Mouse (Mus musculus) stomach, postnatal 0 days (tissue): ENCODE results near the gene Nodal. TPM values are rescaled to one million over a fixed set of nuclear protein-coding genes. Genes with fewer than 3 reads are reported as not detected.

ENCODE experiments used
- ATAC-seq: fragments of 200-750 bp; cut with Nextera tagmentation; 2 replicates; pipeline ENCODE4 v1.8.0; 2017; ENCODE audit not compliant: low FRiP score, low TSS enrichment
- DNase-seq: peaks from one replicate; pipeline ENCODE4 v3.0.0-alpha.2; 2016; ENCODE audit warnings: low spot score
- H3K27ac ChIP-seq: fragments of 300-500 bp; sonication (generic); replicated peaks from 2 replicates; pipeline ENCODE4 v1.5.1; 2014; ENCODE audit warnings: mild to moderate bottlenecking, control low read depth
- H3K27me3 ChIP-seq: fragments of 300-500 bp; sonication (generic); 2 replicates; pipeline ENCODE4 v1.6.1; 2014; ENCODE audit warnings: low read length; ENCODE audit not compliant: control insufficient read depth, insufficient read depth
- H3K36me3 ChIP-seq: fragments of 300-500 bp; sonication (generic); 2 replicates; pipeline ENCODE4 v1.6.1; 2014; ENCODE audit warnings: low read length, mixed read lengths; ENCODE audit not compliant: control insufficient read depth, insufficient read depth
- H3K4me1 ChIP-seq: fragments of 300-500 bp; sonication (generic); replicated peaks from 2 replicates; pipeline ENCODE4 v1.6.1; 2014; ENCODE audit warnings: antibody characterized with exemption; ENCODE audit not compliant: control insufficient read depth, insufficient read depth
- H3K4me2 ChIP-seq: fragments of 300-500 bp; sonication (generic); replicated peaks from 2 replicates; pipeline ENCODE4 v1.6.1; 2014; ENCODE audit warnings: low read depth, mild to moderate bottlenecking, control low read depth, moderate library complexity
- H3K4me3 ChIP-seq: fragments of 300-500 bp; sonication (generic); 2 replicates; pipeline ENCODE4 v1.5.1; 2014; ENCODE audit warnings: low read depth, low read length, control low read depth
- H3K9ac ChIP-seq: fragments of 300-500 bp; sonication (generic); 2 replicates; pipeline ENCODE4 v1.6.1; 2014; ENCODE audit warnings: mild to moderate bottlenecking, low read length, control low read depth, mixed read lengths
- H3K9me3 ChIP-seq: fragments of 300-500 bp; sonication (generic); 2 replicates; pipeline ENCODE4 v1.6.1; 2016; ENCODE audit warnings: low read length; ENCODE audit not compliant: control insufficient read depth
- CTCF ChIP-seq: IDR thresholded peaks from 2 replicates; pipeline ENCODE4 v1.5.1; 2016; ENCODE audit warnings: antibody characterized with exemption, low read depth, mild to moderate bottlenecking, moderate library complexity
- EP300 ChIP-seq: optimal IDR thresholded peaks from 2 replicates; pipeline ENCODE3; 2016; ENCODE audit warnings: antibody characterized with exemption
- WGBS: fragments of 180-500 bp; shearing (Covaris S2); extraction: QIAGEN DNeasy Blood & Tissue Kit; methylation state at CpG from one replicate; pipeline ENCODE4 v1.1.7; 2014; 5-methylcytosine and 5-hydroxymethylcytosine counted together
- polyA plus RNA-seq: library from polyadenylated mRNA; unstranded; fragments of >200 nt; fragmentation: Nextera tagmentation; extraction: Ambion mirVana; gene quantifications from 2 replicates; pipeline ENCODE4 v1.2.1, GENCODE M21; 2015

Nodal gene
- polyA plus RNA-seq, 1 experiment from 2014 or later, result not detected

DNA sequence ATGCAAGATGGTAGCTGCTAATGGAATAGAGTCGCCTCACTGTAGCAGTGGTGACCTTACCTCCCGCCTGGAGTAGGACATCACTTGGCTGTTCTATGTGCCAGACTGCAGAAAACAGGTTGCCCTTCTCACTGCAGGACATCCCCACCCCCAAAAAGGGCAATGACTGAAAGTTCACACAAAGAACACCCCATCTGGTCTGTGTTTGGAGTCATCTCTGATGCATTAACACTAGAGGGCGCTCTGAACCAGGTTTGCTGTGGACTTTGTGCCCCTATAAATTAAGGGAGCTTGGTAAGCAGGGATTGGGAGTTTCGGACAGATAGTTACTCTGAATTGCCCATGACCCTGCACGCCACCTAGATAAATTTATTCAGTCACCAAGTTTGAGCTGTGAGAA is 49.1 kb downstream of the Nodal start:
- 34% methylated on average over 5 of the region's 5 CpGs for WGBS
- TF ChIP-seq CTCF (peak; percentile 85), EP300 (no peak)
- H3K9me3 ChIP-seq, result no peaks in the 10 kb centered on the region
- H3K4me1 ChIP-seq, result no peaks in the 10 kb centered on the region
- no peaks in the 10 kb centered on the region for H3K27me3 ChIP-seq
- ATAC-seq (no peak), DNase-seq (peak; percentile 31)
- H3K4me2 ChIP-seq, result no peak overlapping the region
- H3K4me3 ChIP-seq, result no peak overlapping the region
- no peak overlapping the region for H3K27ac ChIP-seq
- H3K9ac ChIP-seq, result no peak overlapping the region
- no peaks in the 10 kb centered on the region for H3K36me3 ChIP-seq

DNA sequence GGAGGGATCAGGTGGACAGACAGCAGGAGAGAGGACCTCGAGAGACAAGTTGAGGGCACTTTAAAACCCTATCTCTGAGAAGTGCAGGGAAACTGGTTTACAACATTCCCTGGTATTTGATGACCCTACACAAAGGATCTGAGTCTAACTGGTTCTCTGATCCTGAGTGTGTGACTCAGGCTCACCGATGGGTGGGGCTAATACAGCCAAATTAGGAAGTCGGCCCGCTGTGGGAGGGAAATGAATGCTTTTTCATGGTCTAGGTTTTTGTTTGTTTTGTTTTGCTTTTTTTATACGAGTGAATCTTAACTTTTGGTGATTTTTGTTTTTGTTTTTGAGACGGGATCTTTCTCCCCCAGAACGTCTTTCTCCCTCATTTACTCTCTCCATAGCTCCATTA is 51.1 kb downstream of the Nodal start:
- Histone ChIP-seq H3K36me3 (no peaks in the 10 kb centered on the region), H3K4me3 (no peak overlapping the region), H3K27me3 (no peaks in the 10 kb centered on the region), H3K4me1 (no peaks in the 10 kb centered on the region), H3K9ac (no peak overlapping the region), H3K4me2 (no peak overlapping the region), H3K27ac (no peak overlapping the region), H3K9me3 (no peaks in the 10 kb centered on the region)
- TF ChIP-seq EP300 (no peak), CTCF (no peak)
- ATAC-seq (no peak), DNase-seq (no peak)
- WGBS, result 55% methylated on average over 7 of the region's 7 CpGs

DNA sequence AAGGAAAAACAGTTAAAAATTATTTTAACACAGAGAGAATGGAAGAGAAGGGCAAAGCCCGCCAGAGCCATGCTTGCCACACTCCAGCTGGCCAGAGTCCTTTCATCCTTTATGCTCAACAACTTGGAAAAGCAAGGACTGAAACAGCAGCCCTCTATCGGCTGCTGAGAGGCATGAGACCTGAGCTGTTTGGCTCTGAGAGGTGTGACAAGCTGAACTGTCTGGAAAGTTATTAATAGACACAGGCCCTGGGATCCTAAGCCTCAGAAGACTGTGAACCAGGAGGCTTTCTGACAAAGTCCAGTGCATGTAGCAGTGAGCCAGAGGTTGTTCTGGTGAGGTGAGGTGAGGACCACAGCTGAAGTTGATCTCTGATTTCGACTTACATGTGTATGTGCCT is 55.9 kb downstream of the Nodal start:
- TF ChIP-seq EP300 (no peak), CTCF (no peak)
- Histone ChIP-seq H3K27me3 (no peaks in the 10 kb centered on the region), H3K9me3 (no peaks in the 10 kb centered on the region), H3K9ac (no peak overlapping the region), H3K27ac (no peak overlapping the region), H3K4me3 (no peak overlapping the region), H3K4me1 (peaks cover 4% of the 10 kb centered on the region; the same call in 1 of the 2 replicates), H3K36me3 (no peaks in the 10 kb centered on the region), H3K4me2 (no peak overlapping the region)
- 77% methylated on average over 3 of the region's 3 CpGs for WGBS
- no peak for ATAC-seq
- DNase-seq, result no peak

DNA sequence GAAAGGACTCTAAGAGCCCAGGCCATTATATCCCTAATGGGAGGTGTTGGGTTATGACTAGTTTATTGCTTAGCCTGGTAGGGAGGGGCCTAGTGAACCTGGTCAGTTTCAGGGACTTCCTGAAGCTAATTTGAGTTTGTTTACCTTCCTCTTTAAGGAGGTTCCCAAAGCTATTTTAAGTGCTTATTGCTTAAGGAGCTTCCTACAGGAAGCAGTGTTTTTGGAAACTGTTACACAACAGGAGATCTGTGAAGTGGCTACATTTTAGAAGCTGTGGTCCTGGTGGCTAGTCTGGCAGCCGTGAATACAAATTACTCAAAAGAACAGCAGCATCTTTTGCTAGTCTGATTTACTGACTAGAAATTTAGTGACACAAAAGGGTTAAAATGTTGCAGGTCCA is 56.6 kb downstream of the Nodal start:
- no peaks in the 10 kb centered on the region for H3K36me3 ChIP-seq
- H3K27ac ChIP-seq, result no peak overlapping the region
- H3K9me3 ChIP-seq, result no peaks in the 10 kb centered on the region
- no peak overlapping the region for H3K9ac ChIP-seq
- no peak overlapping the region for H3K4me2 ChIP-seq
- H3K4me1 ChIP-seq, result peaks cover 4% of the 10 kb centered on the region; the same call in 1 of the 2 replicates
- ATAC-seq (no peak), DNase-seq (no peak)
- 76% methylated on average over 1 of the region's 1 CpGs for WGBS
- H3K27me3 ChIP-seq, result no peaks in the 10 kb centered on the region
- H3K4me3 ChIP-seq, result no peak overlapping the region
- TF ChIP-seq EP300 (no peak), CTCF (no peak)

Other genes starting within 250 kb of the Nodal start
- gene Tbata, start 246.0 kb upstream of the Nodal start, polyA plus RNA-seq, result 0.29 and 0.30 TPM in 2 replicates
- 1.1 TPM in 2 replicates for gene Adamts14, start 144.5 kb upstream of the Nodal start, polyA plus RNA-seq
- gene Prf1, start 120.1 kb upstream of the Nodal start, polyA plus RNA-seq, result 0.05 TPM in 1 of 2 replicates, not detected in the other
- gene Pald1, start 34.4 kb upstream of the Nodal start, polyA plus RNA-seq, result 5.6 and 5.7 TPM in 2 replicates
- 41.5 and 47.7 TPM in 2 replicates for gene Eif4ebp2, start 34.7 kb downstream of the Nodal start, polyA plus RNA-seq
- gene Lrrc20, start 57.8 kb downstream of the Nodal start, polyA plus RNA-seq, result 6.7 and 7.3 TPM in 2 replicates
- 0.07 and 0.08 TPM in 2 replicates for gene Npffr1, start 177.5 kb downstream of the Nodal start, polyA plus RNA-seq
- 117 and 124 TPM in 2 replicates for gene Ppa1, start 230.6 kb downstream of the Nodal start, polyA plus RNA-seq